Mouse (Mus musculus) liver, embryonic 13.5 days (tissue): Measurements from ENCODE around the gene Lipt1. TPM values are rescaled to one million over a fixed set of nuclear protein-coding genes. Genes with fewer than 3 reads are reported as not detected.

ENCODE experiments used
- ATAC-seq: fragments of 200-750 bp; cut with Nextera tagmentation; 2 replicates; pipeline ENCODE4 v1.8.0; 2017; ENCODE audit warnings: low read depth, mild to moderate bottlenecking, moderate number of reproducible peaks, moderate library complexity
- DNase-seq: peaks from one replicate; pipeline ENCODE4 v3.0.0; 2022
- H3K27ac ChIP-seq: fragments of 300-500 bp; sonication (generic); 2 replicates; pipeline ENCODE4 v1.5.1; 2015; ENCODE audit warnings: moderate library complexity, mild to moderate bottlenecking, inconsistent platforms
- H3K27me3 ChIP-seq: fragments of 300-500 bp; sonication (generic); 2 replicates; pipeline ENCODE4 v1.6.1; 2015; ENCODE audit warnings: mild to moderate bottlenecking, inconsistent platforms
- H3K36me3 ChIP-seq: fragments of 300-500 bp; sonication (generic); 2 replicates; pipeline ENCODE4 v1.6.1; 2015; ENCODE audit warnings: mild to moderate bottlenecking, inconsistent platforms
- H3K4me1 ChIP-seq: fragments of 300-500 bp; sonication (generic); replicated peaks from 2 replicates; pipeline ENCODE4 v1.6.1; 2015; ENCODE audit warnings: inconsistent platforms
- H3K4me2 ChIP-seq: fragments of 300-500 bp; sonication (generic); 2 replicates; pipeline ENCODE4 v1.6.1; 2015; ENCODE audit warnings: inconsistent platforms, mild to moderate bottlenecking, moderate library complexity
- H3K4me3 ChIP-seq: fragments of 300-500 bp; sonication (generic); replicated peaks from 2 replicates; pipeline ENCODE4 v1.5.1; 2015; ENCODE audit warnings: mild to moderate bottlenecking, inconsistent platforms
- H3K9ac ChIP-seq: fragments of 300-500 bp; sonication (generic); 2 replicates; pipeline ENCODE4 v1.6.1; 2015; ENCODE audit warnings: mild to moderate bottlenecking, inconsistent platforms
- H3K9me3 ChIP-seq: fragments of 300-500 bp; sonication (generic); replicated peaks from 2 replicates; pipeline ENCODE4 v1.6.1; 2016; ENCODE audit warnings: inconsistent platforms
- WGBS: fragments of 180-500 bp; shearing (Covaris S2); methylation state at CpG from one replicate; pipeline ENCODE4 v1.1.7; 2015; ENCODE audit not compliant: insufficient replicate concordance; 5-methylcytosine and 5-hydroxymethylcytosine counted together
- polyA plus RNA-seq: library from polyadenylated mRNA; unstranded; fragments of >200 nt; fragmentation: Nextera tagmentation; extraction: Ambion mirVana; gene quantifications from 2 replicates; pipeline ENCODE4 v1.2.1, GENCODE M21; 2015

The Lipt1 gene
- polyA plus RNA-seq, 1 experiment from 2014 or later, result 5.4 TPM

- ATAC-seq (no peak), DNase-seq (no peak)
- peaks cover 17% of the 10 kb centered on the region for H3K36me3 ChIP-seq
- no peak overlapping the region for H3K4me2 ChIP-seq
- no peak overlapping the region for H3K9ac ChIP-seq
- no peak overlapping the region for H3K4me3 ChIP-seq
- H3K4me1 ChIP-seq, result no peaks in the 10 kb centered on the region
- no peaks in the 10 kb centered on the region for H3K27me3 ChIP-seq
- 28% methylated on average over 6 of the region's 6 CpGs for WGBS
- H3K9me3 ChIP-seq, result no peaks in the 10 kb centered on the region
- H3K27ac ChIP-seq, result no peak overlapping the region
Measured at GRCm38 (mm10) chr1:37903178-37903577, 31.6 kb downstream of the Lipt1 start.

DNA sequence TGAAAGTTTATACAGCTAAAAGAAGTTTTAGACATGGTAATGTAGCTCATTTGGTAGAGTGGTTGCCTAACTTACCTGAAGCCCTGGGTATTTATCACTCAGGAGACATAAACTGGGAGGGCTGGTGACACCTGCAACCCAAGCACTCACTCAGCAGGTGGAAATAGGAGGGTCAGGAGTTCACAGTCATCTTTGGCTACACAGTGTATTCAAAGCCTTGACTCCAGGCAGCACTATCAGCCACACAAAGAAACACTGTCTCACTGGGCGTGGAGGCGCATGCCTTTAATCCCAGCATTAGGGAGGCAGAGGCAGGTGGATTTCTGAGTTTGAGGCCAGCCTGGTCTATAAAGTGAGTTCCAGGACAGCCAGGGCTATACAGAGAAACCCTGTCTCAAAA is 41.2 kb downstream of the Lipt1 start:
- Histone ChIP-seq H3K27ac (no peak overlapping the region), H3K4me1 (no peaks in the 10 kb centered on the region), H3K9me3 (no peaks in the 10 kb centered on the region), H3K4me2 (no peak overlapping the region), H3K4me3 (no peak overlapping the region), H3K27me3 (no peaks in the 10 kb centered on the region; the same call in 1 of the 2 replicates), H3K9ac (no peak overlapping the region), H3K36me3 (no peaks in the 10 kb centered on the region)
- ATAC-seq (no peak), DNase-seq (no peak)
- 59% methylated on average over 2 of the region's 2 CpGs for WGBS

- H3K4me2 ChIP-seq, result no peak within 1 kb of the TSS
- no peak for ATAC-seq
- no peak within 1 kb of the TSS for H3K4me3 ChIP-seq
- no peaks in the 10 kb centered on the region for H3K9me3 ChIP-seq
- no peak within 1 kb of the TSS for H3K27ac ChIP-seq
- no peak for DNase-seq
- H3K9ac ChIP-seq, result no peak within 1 kb of the TSS
- WGBS, result 48% methylated on average over 5 of the region's 5 CpGs
- H3K4me1 ChIP-seq, result no peaks in the 10 kb centered on the region
- no peaks in the 10 kb centered on the region; the same call in 1 of the 2 replicates for H3K27me3 ChIP-seq
- no peaks in the 10 kb centered on the region for H3K36me3 ChIP-seq
Measured at GRCm38 (mm10) chr1:37916393-37916792, 44.9 kb downstream of the Lipt1 start, which contains the start of gene Lyg2. Gene Lyg2 (minus strand): TSS chr1:37916493.

GRCm38 (mm10) chr1:37917666-37918065 is 46.1 kb downstream of the Lipt1 start:
- 66% methylated on average over 13 of the region's 13 CpGs for WGBS
- Histone ChIP-seq H3K4me2 (no peak overlapping the region), H3K4me3 (no peak overlapping the region), H3K4me1 (no peaks in the 10 kb centered on the region), H3K36me3 (no peaks in the 10 kb centered on the region), H3K27me3 (no peaks in the 10 kb centered on the region; the same call in 1 of the 2 replicates), H3K9me3 (no peaks in the 10 kb centered on the region), H3K27ac (no peak overlapping the region), H3K9ac (no peak overlapping the region)
- DNase-seq, result no peak
- no peak for ATAC-seq

DNA sequence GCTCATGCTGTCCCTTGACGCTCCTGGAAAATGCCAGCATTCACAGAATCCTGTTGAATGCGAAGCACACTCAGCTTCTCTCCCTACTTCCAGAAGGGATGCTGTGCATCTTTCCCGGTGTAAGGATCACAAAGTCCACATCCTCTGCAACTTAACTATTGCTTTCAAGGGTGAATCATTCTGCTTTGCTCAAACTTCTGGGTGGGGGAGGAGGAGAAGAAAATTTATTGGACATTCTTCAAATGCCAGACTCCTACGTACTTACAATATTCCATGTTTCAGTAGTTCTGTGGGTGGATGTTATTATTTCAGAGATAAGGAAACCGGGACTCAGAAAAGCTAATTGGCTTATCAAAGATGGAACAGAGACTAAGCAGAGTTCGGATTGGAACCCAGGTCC is 46.6 kb downstream of the Lipt1 start:
- no peak for DNase-seq
- Histone ChIP-seq H3K4me3 (no peak overlapping the region), H3K27ac (no peak overlapping the region), H3K4me2 (no peak overlapping the region), H3K9me3 (no peaks in the 10 kb centered on the region), H3K27me3 (peaks cover 1% of the 10 kb centered on the region; the same call in 1 of the 2 replicates), H3K36me3 (no peaks in the 10 kb centered on the region), H3K9ac (no peak overlapping the region), H3K4me1 (no peaks in the 10 kb centered on the region)
- 54% methylated on average over 6 of the region's 6 CpGs for WGBS
- no peak for ATAC-seq

DNA sequence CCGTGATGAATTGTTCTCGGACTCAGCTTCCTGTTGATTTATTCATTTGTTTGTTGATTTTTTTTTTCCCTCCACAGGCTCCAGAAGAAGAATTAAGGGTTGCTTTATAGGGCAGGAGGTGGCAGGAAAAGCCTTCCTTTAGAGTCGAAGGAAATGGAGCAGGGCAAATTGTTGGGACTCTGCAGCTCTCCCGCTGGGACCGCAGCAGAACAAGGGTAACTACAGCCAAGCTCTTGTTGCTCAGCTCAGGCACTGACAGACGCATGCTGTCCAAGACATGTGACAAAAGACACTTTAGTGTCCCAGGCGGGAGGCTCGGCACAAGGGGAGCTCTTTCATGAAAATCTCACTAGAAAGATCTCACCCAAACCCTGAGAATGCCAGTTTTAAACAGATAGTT is 51.0 kb downstream of the Lipt1 start:
- WGBS, result 54% methylated on average over 8 of the region's 8 CpGs
- Histone ChIP-seq H3K4me1 (no peaks in the 10 kb centered on the region), H3K27me3 (0 out of 2 replicates have a peak, but pooled peaks cover 3% of the 10 kb centered on the region), H3K27ac (no peak overlapping the region), H3K9me3 (no peaks in the 10 kb centered on the region), H3K36me3 (no peaks in the 10 kb centered on the region), H3K4me3 (no peak overlapping the region), H3K9ac (no peak overlapping the region), H3K4me2 (no peak overlapping the region)
- no peak for DNase-seq
- ATAC-seq, result no peak

Other genes with a start within 250 kb of the Lipt1 start
- 0.09 and 0.13 TPM in 2 replicates for gene 2010300C02Rik, start 151.7 kb upstream of the Lipt1 start, polyA plus RNA-seq
- 1.6 and 1.9 TPM in 2 replicates for gene Tsga10, start 5.3 kb upstream of the Lipt1 start, polyA plus RNA-seq
- 16.0 and 22.9 TPM in 2 replicates for gene Mitd1, start 18.7 kb downstream of the Lipt1 start, polyA plus RNA-seq
- gene Mrpl30, start 18.7 kb downstream of the Lipt1 start, polyA plus RNA-seq, result 222 and 231 TPM in 2 replicates
- gene Lyg2, start 44.8 kb downstream of the Lipt1 start, polyA plus RNA-seq, result not detected in 2 replicates
- not detected in 2 replicates for gene Lyg1, start 86.0 kb downstream of the Lipt1 start, polyA plus RNA-seq
- gene Txndc9, start 126.2 kb downstream of the Lipt1 start, polyA plus RNA-seq, result 80.9 and 88.7 TPM in 2 replicates
- 25.1 and 28.3 TPM in 2 replicates for gene Eif5b, start 126.3 kb downstream of the Lipt1 start, polyA plus RNA-seq